Mouse (Mus musculus) forebrain, embryonic 12.5 days (tissue): ENCODE results near the gene Ccdc85b. TPM values are rescaled to one million over a fixed set of nuclear protein-coding genes. Genes with fewer than 3 reads are reported as not detected.

Source experiments
- ATAC-seq: fragments of 200-750 bp; cut with Nextera tagmentation; 2 replicates; pipeline ENCODE4 v1.8.0; 2017; ENCODE audit warnings: moderate TSS enrichment; ENCODE audit not compliant: low FRiP score
- H3K27ac ChIP-seq: fragments of 300-500 bp; sonication (generic); 2 replicates; pipeline ENCODE4 v1.5.1; 2016; ENCODE audit warnings: mild to moderate bottlenecking
- H3K27me3 ChIP-seq: fragments of 300-500 bp; sonication (generic); 2 replicates; pipeline ENCODE4 v1.6.1; 2016; ENCODE audit warnings: mild to moderate bottlenecking
- H3K36me3 ChIP-seq: fragments of 300-500 bp; sonication (generic); replicated peaks from 2 replicates; pipeline ENCODE4 v1.6.1; 2016; ENCODE audit warnings: mild to moderate bottlenecking
- H3K4me1 ChIP-seq: fragments of 300-500 bp; sonication (generic); 2 replicates; pipeline ENCODE4 v1.6.1; 2016
- H3K4me2 ChIP-seq: fragments of 300-500 bp; sonication (generic); 2 replicates; pipeline ENCODE4 v1.6.1; 2016; ENCODE audit warnings: mild to moderate bottlenecking, moderate library complexity
- H3K4me3 ChIP-seq: fragments of 300-500 bp; sonication (generic); replicated peaks from 2 replicates; pipeline ENCODE4 v1.5.1; 2016; ENCODE audit warnings: mild to moderate bottlenecking
- H3K9ac ChIP-seq: fragments of 300-500 bp; sonication (generic); 2 replicates; pipeline ENCODE4 v1.6.1; 2016; ENCODE audit warnings: mild to moderate bottlenecking
- H3K9me3 ChIP-seq: fragments of 300-500 bp; sonication (generic); 2 replicates; pipeline ENCODE4 v1.6.1; 2016
- WGBS: fragments of 180-500 bp; shearing (Covaris S2); methylation state at CpG from one replicate; pipeline ENCODE4 v1.1.7; 2016; 5-methylcytosine and 5-hydroxymethylcytosine counted together
- polyA plus RNA-seq: library from polyadenylated mRNA; unstranded; fragments of >200 nt; fragmentation: Nextera tagmentation; extraction: Ambion mirVana; gene quantifications from 2 replicates; pipeline ENCODE4 v1.2.1, GENCODE M21; 2016

Gene Ccdc85b
- polyA plus RNA-seq, 1 experiment from 2014 or later = 9.0 TPM

- H3K4me2 ChIP-seq = no peak overlapping the region
- no peaks in the 10 kb centered on the region for H3K27me3 ChIP-seq
- no peak overlapping the region for H3K27ac ChIP-seq
- no peak for ATAC-seq
- peaks cover 26% of the 10 kb centered on the region for H3K4me1 ChIP-seq
- WGBS = 88% methylated on average over 10 of the region's 10 CpGs
- H3K9me3 ChIP-seq = no peaks in the 10 kb centered on the region
- H3K9ac ChIP-seq = no peak overlapping the region
- no peak overlapping the region for H3K4me3 ChIP-seq
- peaks cover 11% of the 10 kb centered on the region for H3K36me3 ChIP-seq
Measured at GRCm38 (mm10) chr19:5477004-5477667, 19.4 kb upstream of the Ccdc85b start.

GRCm38 (mm10) chr19:5475069-5475714 lies 17.5 kb upstream of the Ccdc85b start:
- Histone ChIP-seq H3K27ac (0 out of 2 replicates have a peak overlapping the region, but pooled peaks have one; percentile 66), H3K4me2 (peak overlapping the region; percentile 97), H3K4me3 (peak overlapping the region; percentile 65), H3K9me3 (no peaks in the 10 kb centered on the region), H3K9ac (peak overlapping the region; percentile 82), H3K27me3 (no peaks in the 10 kb centered on the region), H3K4me1 (peaks cover 31% of the 10 kb centered on the region), H3K36me3 (no peaks in the 10 kb centered on the region; the same call in 1 of the 2 replicates)
- WGBS = 26% methylated on average over 13 of the region's 13 CpGs
- no peak for ATAC-seq

GRCm38 (mm10) chr19:5474281-5475068 lies 16.8 kb upstream of the Ccdc85b start:
- Histone ChIP-seq H3K27ac (peak overlapping the region; percentile 66; the same call in 1 of the 2 replicates), H3K4me2 (peak overlapping the region; percentile 97), H3K27me3 (no peaks in the 10 kb centered on the region), H3K9ac (peak overlapping the region; percentile 82), H3K4me3 (peak overlapping the region; percentile 65), H3K4me1 (peaks cover 31% of the 10 kb centered on the region), H3K9me3 (no peaks in the 10 kb centered on the region), H3K36me3 (no peaks in the 10 kb centered on the region)
- ATAC-seq = peak; percentile 72
- 1% methylated on average over 59 of the region's 68 CpGs for WGBS

- peak within 1 kb of the TSS; percentile 65 for H3K4me3 ChIP-seq
- peak; percentile 64 for ATAC-seq
- H3K9ac ChIP-seq = peak within 1 kb of the TSS; percentile 82
- peaks cover 31% of the 10 kb centered on the region for H3K4me1 ChIP-seq
- H3K27me3 ChIP-seq = no peaks in the 10 kb centered on the region
- H3K9me3 ChIP-seq = no peaks in the 10 kb centered on the region
- H3K27ac ChIP-seq = peak within 1 kb of the TSS; percentile 66; the same call in 1 of the 2 replicates
- H3K36me3 ChIP-seq = no peaks in the 10 kb centered on the region
- WGBS = 2% methylated on average over 22 of the region's 22 CpGs
- H3K4me2 ChIP-seq = peak within 1 kb of the TSS; percentile 97
Measured at GRCm38 (mm10) chr19:5473720-5474119, 16.0 kb upstream of the Ccdc85b start, which contains the start of gene Efemp2. TSS of gene Efemp2 (plus strand) at chr19:5473954.

- H3K4me3 ChIP-seq = no peak overlapping the region
- WGBS = 83% methylated on average over 3 of the region's 3 CpGs
- H3K36me3 ChIP-seq = peaks cover 3% of the 10 kb centered on the region; the same call in 1 of the 2 replicates
- peaks cover 31% of the 10 kb centered on the region for H3K4me1 ChIP-seq
- ATAC-seq = no peak
- no peak overlapping the region for H3K9ac ChIP-seq
- H3K4me2 ChIP-seq = no peak overlapping the region
- H3K27me3 ChIP-seq = no peaks in the 10 kb centered on the region
- H3K9me3 ChIP-seq = no peaks in the 10 kb centered on the region
- H3K27ac ChIP-seq = no peak overlapping the region
Measured at GRCm38 (mm10) chr19:5472857-5473256, 15.2 kb upstream of the Ccdc85b start.

GRCm38 (mm10) chr19:5471846-5472245 lies 14.2 kb upstream of the Ccdc85b start:
- Histone ChIP-seq H3K27me3 (no peaks in the 10 kb centered on the region), H3K9ac (no peak overlapping the region), H3K4me1 (peaks cover 31% of the 10 kb centered on the region), H3K36me3 (peaks cover 13% of the 10 kb centered on the region), H3K27ac (no peak overlapping the region), H3K4me2 (no peak overlapping the region), H3K4me3 (no peak overlapping the region), H3K9me3 (no peaks in the 10 kb centered on the region)
- ATAC-seq = no peak
- WGBS = 56% methylated on average over 5 of the region's 5 CpGs

GRCm38 (mm10) chr19:5468374-5468773 lies 10.7 kb upstream of the Ccdc85b start, which contains the start of gene Ctsw:
TSS of gene Ctsw (minus strand) at chr19:5468507.
- Histone ChIP-seq H3K27ac (no peak within 1 kb of the TSS), H3K4me2 (no peak within 1 kb of the TSS), H3K27me3 (no peaks in the 10 kb centered on the region), H3K9me3 (no peaks in the 10 kb centered on the region), H3K9ac (no peak within 1 kb of the TSS), H3K4me3 (no peak within 1 kb of the TSS), H3K4me1 (peaks cover 21% of the 10 kb centered on the region), H3K36me3 (peaks cover 37% of the 10 kb centered on the region)
- no peak for ATAC-seq
- 60% methylated on average over 5 of the region's 5 CpGs for WGBS

GRCm38 (mm10) chr19:5466916-5467500 lies 9.3 kb upstream of the Ccdc85b start:
- no peak overlapping the region for H3K27ac ChIP-seq
- 91% methylated on average over 6 of the region's 6 CpGs for WGBS
- H3K9ac ChIP-seq = no peak overlapping the region
- no peak overlapping the region for H3K4me3 ChIP-seq
- H3K4me2 ChIP-seq = no peak overlapping the region
- H3K4me1 ChIP-seq = peaks cover 21% of the 10 kb centered on the region
- H3K27me3 ChIP-seq = no peaks in the 10 kb centered on the region
- ATAC-seq = no peak
- no peaks in the 10 kb centered on the region for H3K9me3 ChIP-seq
- peaks cover 49% of the 10 kb centered on the region for H3K36me3 ChIP-seq

GRCm38 (mm10) chr19:5465037-5465436 lies 7.3 kb upstream of the Ccdc85b start:
- H3K4me3 ChIP-seq = no peak overlapping the region
- H3K27ac ChIP-seq = no peak overlapping the region
- H3K4me1 ChIP-seq = peaks cover 30% of the 10 kb centered on the region
- 0 out of 2 replicates have a peak overlapping the region, but pooled peaks have one; percentile 40 for H3K4me2 ChIP-seq
- H3K9me3 ChIP-seq = no peaks in the 10 kb centered on the region
- H3K36me3 ChIP-seq = peaks cover 52% of the 10 kb centered on the region
- H3K9ac ChIP-seq = no peak overlapping the region
- ATAC-seq = no peak
- no peaks in the 10 kb centered on the region for H3K27me3 ChIP-seq
- WGBS = 94% methylated on average over 8 of the region's 8 CpGs

- peak; percentile 59 for ATAC-seq
- Histone ChIP-seq H3K4me1 (peaks cover 33% of the 10 kb centered on the region), H3K4me2 (peak overlapping the region; percentile 40), H3K36me3 (peaks cover 52% of the 10 kb centered on the region), H3K27me3 (peaks cover 5% of the 10 kb centered on the region), H3K9ac (peak overlapping the region; percentile 36), H3K27ac (peak overlapping the region; percentile 5), H3K4me3 (peak overlapping the region; percentile 28), H3K9me3 (no peaks in the 10 kb centered on the region)
- 44% methylated on average over 15 of the region's 15 CpGs for WGBS
Measured at GRCm38 (mm10) chr19:5463791-5464562, 6.3 kb upstream of the Ccdc85b start.

- WGBS = 91% methylated on average over 9 of the region's 9 CpGs
- ATAC-seq = no peak
- Histone ChIP-seq H3K4me1 (peaks cover 33% of the 10 kb centered on the region), H3K27me3 (peaks cover 12% of the 10 kb centered on the region), H3K36me3 (peaks cover 52% of the 10 kb centered on the region), H3K4me2 (no peak overlapping the region), H3K4me3 (no peak overlapping the region), H3K27ac (no peak overlapping the region), H3K9ac (no peak overlapping the region), H3K9me3 (no peaks in the 10 kb centered on the region)
Measured at GRCm38 (mm10) chr19:5463212-5463611, 5.5 kb upstream of the Ccdc85b start.
